In the genomic region with DNA sequence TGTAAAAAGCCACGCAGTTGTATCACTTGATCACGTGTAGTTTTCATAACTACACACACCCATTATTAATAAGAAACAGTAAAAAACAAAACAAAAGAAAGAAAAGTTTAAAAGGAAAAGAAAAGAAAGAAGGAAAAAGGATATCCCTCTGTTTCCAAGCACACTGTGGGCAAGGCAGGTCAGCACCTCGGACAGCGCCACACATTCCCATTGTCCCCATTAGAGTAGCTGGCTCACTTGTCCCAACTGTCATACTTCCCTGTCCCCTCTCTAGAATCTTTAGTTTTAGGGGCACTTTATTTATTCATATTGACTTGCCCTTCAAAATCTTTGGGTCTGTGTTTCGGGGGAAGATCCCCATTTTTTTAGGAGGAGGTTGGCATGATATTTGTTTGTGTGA, we compare ENCODE assay signal across 12 mouse cellular contexts. TPM values are rescaled to one million over a fixed set of nuclear protein-coding genes. Genes with fewer than 3 reads are reported as not detected.
DNase-seq lines count a peak whose midpoint lies in the region; ATAC-seq and TF ChIP-seq lines count a peak whose summit lies in the region.
"Had no signal": no experiment of that assay in that cellular context is flagged by ENCODE, and none has a peak within 500 bp of the region (broad histone marks: within the 10 kb centered on the region; RNA-seq: fewer than 3 reads in every experiment).

No protein-coding gene starts in this region.

- no peak for TF ChIP-seq CTCF in hindbrain, postnatal 0 days (IDR thresholded peaks at IDR 0.05; ENCODE audit: low read depth)

- no peaks in the 10 kb centered on the region for H3K36me3 ChIP-seq in hindbrain, postnatal 0 days (ENCODE audit: insufficient read depth, low read length)
- H3K36me3 ChIP-seq: heart, embryonic 13.5 days had no signal

- no peaks in the 10 kb centered on the region for H3K9me3 ChIP-seq in hindbrain, postnatal 0 days (ENCODE audit: low read length)
- H3K9me3 ChIP-seq: heart, embryonic 13.5 days had no signal

- no peak overlapping the region for H3K9ac ChIP-seq in hindbrain, postnatal 0 days (replicated peaks; ENCODE audit: low read length)
- H3K9ac ChIP-seq: heart, embryonic 13.5 days; liver, embryonic 14.5 days had no signal

- H3K4me1 ChIP-seq in hindbrain, postnatal 0 days (ENCODE audit: insufficient read depth, low read length), result no peaks in the 10 kb centered on the region; the same call in 1 of the 2 replicates
- H3K4me1 ChIP-seq: heart, embryonic 13.5 days had no signal

- intact Hi-C loops in heart, postnatal 25 days (cut with DNase I), result no loop called here

- no peaks in the 10 kb centered on the region for H3K27me3 ChIP-seq in hindbrain, postnatal 0 days (ENCODE audit: insufficient read depth, low read length)
- H3K27me3 ChIP-seq: heart, embryonic 13.5 days had no signal

- H3K4me3 ChIP-seq in hindbrain, postnatal 0 days (ENCODE audit: low read length), result no peak overlapping the region
- H3K4me3 ChIP-seq: heart, embryonic 13.5 days had no signal

- no peak for ATAC-seq in hindbrain, postnatal 0 days

- WGBS in hindbrain, postnatal 0 days, result 34% methylated on average over 5 of the region's 5 CpGs

- no peak overlapping the region for H3K4me2 ChIP-seq in hindbrain, postnatal 0 days (ENCODE audit: low read depth, low read length)
- H3K4me2 ChIP-seq: heart, embryonic 13.5 days had no signal

- peak; percentile 5 to 58 for DNase-seq in heart, adult 18-20 months
- no peak for DNase-seq in heart, postnatal 25 days (ENCODE audit: low spot score)
- peak; percentile 83 for DNase-seq in testis, postnatal 10 days (ENCODE audit: low spot score)
- DNase-seq in testis, postnatal 14 days (ENCODE audit: low spot score), result no peak
- peak; percentile 1 for DNase-seq in hindbrain, postnatal 0 days (ENCODE audit: low spot score)
- DNase-seq in retina, postnatal 1 day, result peak; percentile 64
- no peak for DNase-seq in layer of hippocampus, adult 11-12 months (ENCODE audit: low spot score)
- no peak for DNase-seq in frontal cortex, postnatal 14 days (ENCODE audit: low spot score in 2 of 2)
- DNase-seq: cerebellum, adult 11-12 months had no signal

- H3K27ac ChIP-seq in hindbrain, postnatal 0 days, result no peak overlapping the region
- H3K27ac ChIP-seq: heart, embryonic 13.5 days; liver, embryonic 14.5 days had no signal

RNA-seq across cellular contexts. Expression of gene Grid1, which starts 47.4 kb away (rescaled TPM):
- not detected for total RNA-seq in heart, adult 18-20 months (2021)
- total RNA-seq in heart, postnatal 25 days (2021), result not detected
- 33.7 and 36.7 TPM in 2 replicates for total RNA-seq in hindbrain, postnatal 0 days (2014; rRNA removed)
- polyA plus RNA-seq in hindbrain, postnatal 0 days (2015; fragmentation: Nextera tagmentation; extraction: Ambion mirVana), result 8.1 and 8.6 TPM in 2 replicates
- total RNA-seq: CH12.LX had no signal

Comparison
In these comparisons a context has a peak if more than half of its experiments do, and no peak if none do; other contexts are left out.
1. DNase-seq: peak in heart, adult 18-20 months (2 of 2), testis, postnatal 10 days (single experiment), hindbrain, postnatal 0 days (single experiment) and retina, postnatal 1 day (single experiment); none in heart, postnatal 25 days (single experiment), testis, postnatal 14 days (single experiment), layer of hippocampus, adult 11-12 months (single experiment) and frontal cortex, postnatal 14 days (0 of 2).
2. RNA of gene Grid1, which starts 47.4 kb away (total RNA-seq): 33.7 to 36.7 TPM in hindbrain, postnatal 0 days; not detected in heart, adult 18-20 months and not detected in heart, postnatal 25 days; every median in the first group is over 10 times any median in the second.